Mouse (Mus musculus): Measurements from ENCODE around the gene Cdh13. TPM values are rescaled to one million over a fixed set of nuclear protein-coding genes. Genes with fewer than 3 reads are reported as not detected.

The Cdh13 gene
- total and polyA plus RNA-seq, 3 experiments = 162 to 172 (median 163) TPM

DNA sequence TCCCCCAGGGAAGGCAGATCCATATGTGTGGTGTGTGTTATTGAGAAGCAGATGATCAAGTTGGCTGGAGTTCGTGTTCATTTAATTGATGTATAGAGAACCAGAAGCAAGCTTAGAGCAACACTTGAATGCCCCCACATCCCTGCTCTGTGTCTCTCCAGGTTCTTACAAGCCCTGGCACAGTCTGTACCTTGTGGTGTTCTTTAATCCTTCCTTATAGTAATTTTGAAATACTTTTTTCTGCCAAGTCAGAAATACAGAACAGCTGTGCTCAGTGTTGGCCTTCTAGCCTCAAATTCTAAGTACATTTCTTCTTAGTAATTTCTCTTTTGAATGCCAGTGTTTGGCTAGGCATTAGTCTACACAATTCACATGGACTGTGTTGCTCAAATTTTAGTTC lies 494.8 kb downstream of the Cdh13 start:
- Histone ChIP-seq H3K4me1 (ENCODE audit: control insufficient read depth, insufficient read depth, low read length) (no peaks in the 10 kb centered on the region), H3K27me3 (ENCODE audit: control insufficient read depth, insufficient read depth, low read length) (no peaks in the 10 kb centered on the region), H3K9ac (ENCODE audit: low read depth, low read length) (no peak overlapping the region), H3K79me2 (replicated peaks; ENCODE audit: control insufficient read depth, insufficient read depth, low read length) (no peaks in the 10 kb centered on the region), H3K27ac (no peak overlapping the region), H3K4me3 (no peak overlapping the region), H3K36me3 (ENCODE audit: control insufficient read depth, insufficient read depth, low read length) (no peaks in the 10 kb centered on the region)
- TF ChIP-seq CTCF (IDR thresholded peaks at IDR 0.05) (no peak), EP300 (IDR thresholded peaks at IDR 0.05; ENCODE audit: insufficient read depth, low read depth, low read length) (no peak), POLR2A (IDR thresholded peaks at IDR 0.05; ENCODE audit: insufficient read depth, low read depth, low read length) (no peak)
- intact Hi-C loops (cut with DNase I) = no loop called here
- DNase-seq = no peak
- 95% methylated on average over 1 of the region's 1 CpGs for WGBS

DNA sequence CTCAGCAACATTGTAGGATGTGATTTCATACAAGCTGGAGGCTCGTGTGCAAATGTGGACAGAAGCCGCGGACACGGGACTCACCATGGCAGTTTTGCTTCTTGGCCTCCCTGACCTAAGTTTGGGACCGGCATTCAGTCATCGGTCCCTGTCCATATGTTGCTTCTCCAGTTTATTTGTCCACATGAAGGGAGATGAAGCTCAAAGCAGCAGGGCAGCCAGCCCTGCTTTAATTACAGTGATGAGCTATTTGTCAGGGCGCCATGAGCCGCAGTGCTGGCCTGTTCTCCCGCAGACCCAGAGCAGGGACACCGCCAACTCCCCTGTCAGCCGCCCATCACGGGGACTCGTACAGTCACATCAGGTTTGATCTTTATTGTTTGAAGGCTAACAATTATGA lies 502.1 kb downstream of the Cdh13 start:
- Histone ChIP-seq H3K4me1 (ENCODE audit: control insufficient read depth, insufficient read depth, low read length) (0 out of 2 replicates have a peak, but pooled peaks cover 3% of the 10 kb centered on the region), H3K9ac (ENCODE audit: low read depth, low read length) (no peak overlapping the region), H3K4me3 (no peak overlapping the region), H3K27me3 (ENCODE audit: control insufficient read depth, insufficient read depth, low read length) (no peaks in the 10 kb centered on the region), H3K27ac (no peak overlapping the region), H3K36me3 (ENCODE audit: control insufficient read depth, insufficient read depth, low read length) (no peaks in the 10 kb centered on the region), H3K79me2 (replicated peaks; ENCODE audit: control insufficient read depth, insufficient read depth, low read length) (no peaks in the 10 kb centered on the region)
- WGBS = 85% methylated on average over 13 of the region's 13 CpGs
- intact Hi-C loops (cut with DNase I) = no loop called here
- TF ChIP-seq EP300 (IDR thresholded peaks at IDR 0.05; ENCODE audit: insufficient read depth, low read depth, low read length) (no peak), CTCF (IDR thresholded peaks at IDR 0.05) (no peak), POLR2A (IDR thresholded peaks at IDR 0.05; ENCODE audit: insufficient read depth, low read depth, low read length) (no peak)
- DNase-seq = no peak

DNA sequence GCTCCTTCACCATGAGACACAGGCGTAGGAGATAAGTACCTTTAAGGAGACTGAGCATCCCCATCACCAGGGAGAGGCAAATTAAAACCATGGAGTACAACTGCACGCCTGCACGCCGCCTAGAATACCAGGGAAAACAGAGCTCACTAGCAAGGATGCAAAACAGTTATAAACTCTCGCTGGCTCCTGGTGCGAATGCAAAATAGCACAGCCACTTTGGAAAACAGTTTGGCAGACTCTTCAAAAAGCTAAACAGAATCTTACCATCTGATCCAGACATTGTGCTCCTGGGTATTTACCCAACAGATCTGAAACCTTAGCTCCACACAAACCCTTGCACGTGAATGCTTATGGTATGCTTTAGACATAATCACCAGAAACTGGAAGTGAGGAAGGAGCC lies 506.1 kb downstream of the Cdh13 start:
- TF ChIP-seq EP300 (IDR thresholded peaks at IDR 0.05; ENCODE audit: insufficient read depth, low read depth, low read length) (no peak), POLR2A (IDR thresholded peaks at IDR 0.05; ENCODE audit: insufficient read depth, low read depth, low read length) (no peak), CTCF (IDR thresholded peaks at IDR 0.05) (no peak)
- H3K79me2 ChIP-seq (replicated peaks; ENCODE audit: control insufficient read depth, insufficient read depth, low read length) = no peaks in the 10 kb centered on the region
- H3K27me3 ChIP-seq (ENCODE audit: control insufficient read depth, insufficient read depth, low read length) = no peaks in the 10 kb centered on the region
- H3K4me3 ChIP-seq = no peak overlapping the region
- 0 out of 2 replicates have a peak, but pooled peaks cover 3% of the 10 kb centered on the region for H3K4me1 ChIP-seq (ENCODE audit: control insufficient read depth, insufficient read depth, low read length)
- DNase-seq = no peak
- intact Hi-C loops (cut with DNase I) = no loop called here
- no peak overlapping the region for H3K9ac ChIP-seq (ENCODE audit: low read depth, low read length)
- no peaks in the 10 kb centered on the region for H3K36me3 ChIP-seq (ENCODE audit: control insufficient read depth, insufficient read depth, low read length)
- H3K27ac ChIP-seq = no peak overlapping the region
- 95% methylated on average over 7 of the region's 7 CpGs for WGBS

DNA sequence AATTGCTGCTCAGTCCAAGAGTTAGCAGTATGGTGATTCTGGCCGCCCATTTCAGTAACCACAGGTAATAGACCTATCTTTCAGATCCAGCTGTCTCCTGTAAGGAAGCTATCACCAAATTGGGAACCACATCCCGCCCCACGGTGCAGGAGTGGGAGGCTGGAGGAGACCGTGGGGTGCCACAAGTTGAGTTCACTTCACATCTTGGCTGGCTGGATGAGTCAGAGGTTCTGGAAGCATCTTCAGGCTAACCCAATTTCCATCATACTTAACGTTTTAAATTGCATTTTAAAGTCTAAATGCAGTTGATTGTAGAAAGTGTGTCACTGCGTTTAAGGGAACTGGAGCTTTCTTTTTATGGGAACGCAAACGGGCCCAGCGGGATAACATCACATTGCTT lies 511.4 kb downstream of the Cdh13 start:
- WGBS = 82% methylated on average over 9 of the region's 9 CpGs
- no peaks in the 10 kb centered on the region for H3K27me3 ChIP-seq (ENCODE audit: control insufficient read depth, insufficient read depth, low read length)
- H3K79me2 ChIP-seq (replicated peaks; ENCODE audit: control insufficient read depth, insufficient read depth, low read length) = no peaks in the 10 kb centered on the region
- no peak overlapping the region for H3K9ac ChIP-seq (ENCODE audit: low read depth, low read length)
- H3K4me1 ChIP-seq (ENCODE audit: control insufficient read depth, insufficient read depth, low read length) = no peaks in the 10 kb centered on the region
- H3K36me3 ChIP-seq (ENCODE audit: control insufficient read depth, insufficient read depth, low read length) = no peaks in the 10 kb centered on the region
- H3K27ac ChIP-seq = no peak overlapping the region
- intact Hi-C loops (cut with DNase I) = no loop called here
- no peak for DNase-seq
- TF ChIP-seq EP300 (IDR thresholded peaks at IDR 0.05; ENCODE audit: insufficient read depth, low read depth, low read length) = no peak
- H3K4me3 ChIP-seq = no peak overlapping the region

DNA sequence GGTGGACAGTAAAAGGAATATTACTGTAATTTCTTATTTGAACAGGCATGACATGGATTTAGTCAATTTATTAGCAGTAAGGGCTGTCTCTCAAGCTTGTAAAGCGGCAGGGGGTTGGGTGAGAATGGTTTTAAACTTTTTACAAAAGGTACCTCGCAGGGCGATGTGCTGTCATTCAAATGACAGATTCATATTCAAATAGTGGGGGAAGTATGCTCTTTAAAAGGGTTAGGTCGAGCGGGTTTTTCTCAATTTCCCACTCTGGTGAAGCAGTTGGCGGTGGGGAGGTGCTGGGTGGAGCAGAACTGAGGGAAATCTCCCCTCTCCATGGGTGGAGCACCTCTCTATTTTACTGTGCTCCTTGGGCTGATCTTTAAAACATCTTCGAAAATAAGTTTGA lies 513.0 kb downstream of the Cdh13 start:
- TF ChIP-seq EP300 (IDR thresholded peaks at IDR 0.05; ENCODE audit: insufficient read depth, low read depth, low read length) = no peak
- Histone ChIP-seq H3K36me3 (ENCODE audit: control insufficient read depth, insufficient read depth, low read length) (no peaks in the 10 kb centered on the region), H3K4me1 (ENCODE audit: control insufficient read depth, insufficient read depth, low read length) (no peaks in the 10 kb centered on the region), H3K27me3 (ENCODE audit: control insufficient read depth, insufficient read depth, low read length) (no peaks in the 10 kb centered on the region), H3K79me2 (replicated peaks; ENCODE audit: control insufficient read depth, insufficient read depth, low read length) (no peaks in the 10 kb centered on the region), H3K27ac (no peak overlapping the region), H3K4me3 (no peak overlapping the region), H3K9ac (ENCODE audit: low read depth, low read length) (no peak overlapping the region)
- 80% methylated on average over 7 of the region's 7 CpGs for WGBS
- intact Hi-C loops (cut with DNase I) = no loop called here
- DNase-seq = no peak

DNA sequence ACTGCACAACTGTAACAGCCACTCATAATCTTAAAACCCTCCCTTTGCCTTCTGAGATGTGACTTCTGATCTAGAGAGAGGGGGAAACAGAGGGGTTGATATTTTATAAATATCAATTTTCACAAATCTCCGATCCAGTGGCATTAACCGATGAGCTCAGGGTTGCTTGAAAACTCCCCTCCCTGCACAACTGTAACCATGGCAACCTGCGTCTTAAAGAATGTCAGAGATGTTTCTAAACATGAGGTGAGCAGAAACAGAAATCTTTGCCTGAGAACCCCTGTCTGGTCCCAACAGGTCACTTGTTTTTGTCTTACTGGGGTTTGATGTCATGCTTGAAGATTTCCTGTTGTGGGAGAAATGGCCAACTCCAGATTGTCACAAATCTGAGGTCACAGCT lies 513.6 kb downstream of the Cdh13 start:
- no peak for TF ChIP-seq EP300 (IDR thresholded peaks at IDR 0.05; ENCODE audit: insufficient read depth, low read depth, low read length)
- no peak for TF ChIP-seq CTCF (IDR thresholded peaks at IDR 0.05)
- TF ChIP-seq POLR2A (IDR thresholded peaks at IDR 0.05; ENCODE audit: insufficient read depth, low read depth, low read length) = no peak
- 88% methylated on average over 3 of the region's 3 CpGs for WGBS
- H3K27ac ChIP-seq = no peak overlapping the region
- DNase-seq = no peak
- no peaks in the 10 kb centered on the region for H3K36me3 ChIP-seq (ENCODE audit: control insufficient read depth, insufficient read depth, low read length)
- no peaks in the 10 kb centered on the region for H3K27me3 ChIP-seq (ENCODE audit: control insufficient read depth, insufficient read depth, low read length)
- H3K4me3 ChIP-seq = no peak overlapping the region
- H3K9ac ChIP-seq (ENCODE audit: low read depth, low read length) = no peak overlapping the region
- no peaks in the 10 kb centered on the region for H3K4me1 ChIP-seq (ENCODE audit: control insufficient read depth, insufficient read depth, low read length)
- H3K79me2 ChIP-seq (replicated peaks; ENCODE audit: control insufficient read depth, insufficient read depth, low read length) = no peaks in the 10 kb centered on the region
- intact Hi-C loops (cut with DNase I) = no loop called here

Data from heart, adult 2 months (tissue).